Mouse (Mus musculus) midbrain, embryonic 14.5 days (tissue): ENCODE measurements around the gene Vmn1r221. TPM values are rescaled to one million over a fixed set of nuclear protein-coding genes. Genes with fewer than 3 reads are reported as not detected.

Experiments used
- ATAC-seq: fragments of 200-750 bp; cut with Nextera tagmentation; 2 replicates; pipeline ENCODE4 v1.8.0; 2017; ENCODE audit warnings: moderate number of reproducible peaks, moderate library complexity; ENCODE audit not compliant: low FRiP score, low TSS enrichment
- DNase-seq: peaks from one replicate; pipeline ENCODE4 v3.0.0-alpha.2; 2015
- H3K27ac ChIP-seq: fragments of 300-500 bp; sonication (generic); replicated peaks from 2 replicates; pipeline ENCODE4 v1.5.1; 2014; ENCODE audit warnings: mild to moderate bottlenecking, low read depth, low read length, moderate library complexity
- H3K27me3 ChIP-seq: fragments of 300-500 bp; sonication (generic); 2 replicates; pipeline ENCODE4 v1.6.1; 2014; ENCODE audit warnings: low read length, control low read depth, mixed read lengths; ENCODE audit not compliant: control insufficient read depth, insufficient read depth
- H3K36me3 ChIP-seq: fragments of 300-500 bp; sonication (generic); 2 replicates; pipeline ENCODE4 v1.6.1; 2014; ENCODE audit warnings: low read length, control low read depth; ENCODE audit not compliant: control insufficient read depth, insufficient read depth
- H3K4me1 ChIP-seq: fragments of 300-500 bp; sonication (generic); 2 replicates; pipeline ENCODE4 v1.6.1; 2014; ENCODE audit warnings: mild to moderate bottlenecking, antibody characterized with exemption, low read length, control low read depth; ENCODE audit not compliant: control insufficient read depth, insufficient read depth
- H3K4me2 ChIP-seq: fragments of 300-500 bp; sonication (generic); 2 replicates; pipeline ENCODE4 v1.6.1; 2014; ENCODE audit warnings: mild to moderate bottlenecking, low read length, moderate library complexity
- H3K4me3 ChIP-seq: fragments of 300-500 bp; sonication (generic); replicated peaks from 2 replicates; pipeline ENCODE4 v1.5.1; 2014; ENCODE audit warnings: low read depth, low read length
- H3K9ac ChIP-seq: fragments of 300-500 bp; sonication (generic); replicated peaks from 2 replicates; pipeline ENCODE4 v1.6.1; 2014; ENCODE audit warnings: mild to moderate bottlenecking, low read length, moderate library complexity
- H3K9me3 ChIP-seq: fragments of 300-500 bp; sonication (generic); 2 replicates; pipeline ENCODE4 v1.6.1; 2016; ENCODE audit warnings: low read length, control low read depth, mixed read lengths; ENCODE audit not compliant: control insufficient read depth
- WGBS: fragments of 180-500 bp; shearing (Covaris S2); extraction: QIAGEN DNeasy Blood & Tissue Kit; methylation state at CpG from one replicate; pipeline ENCODE4 v1.1.7; 2014; 5-methylcytosine and 5-hydroxymethylcytosine counted together
- polyA plus RNA-seq: library from polyadenylated mRNA; unstranded; fragments of >200 nt; fragmentation: Nextera tagmentation; extraction: Ambion mirVana; gene quantifications from 2 replicates; pipeline ENCODE4 v1.2.1, GENCODE M21; 2014

The Vmn1r221 gene
- polyA plus RNA-seq, 1 experiment from 2014 or later = not detected

GRCm38 (mm10) chr13:23269681-23270080, 55.8 kb downstream of the Vmn1r221 start:
- peak overlapping the region; percentile 35 for H3K4me3 ChIP-seq
- no peak for ATAC-seq
- peak overlapping the region; percentile 48 for H3K4me2 ChIP-seq
- H3K36me3 ChIP-seq = no peaks in the 10 kb centered on the region
- H3K4me1 ChIP-seq = 0 out of 2 replicates have a peak, but pooled peaks cover 3% of the 10 kb centered on the region
- H3K9ac ChIP-seq = peak overlapping the region; percentile 36
- no peaks in the 10 kb centered on the region for H3K9me3 ChIP-seq
- DNase-seq = peak; percentile 21
- H3K27ac ChIP-seq = no peak overlapping the region
- no peaks in the 10 kb centered on the region for H3K27me3 ChIP-seq
- 26% methylated on average over 11 of the region's 11 CpGs for WGBS

- peak overlapping the region; percentile 36 for H3K9ac ChIP-seq
- 3% methylated on average over 34 of the region's 34 CpGs for WGBS
- ATAC-seq = peak; percentile 90
Observed at GRCm38 (mm10) chr13:23270321-23271101, 56.6 kb downstream of the Vmn1r221 start.

More at GRCm38 (mm10) chr13:23270321-23271101, 56.6 kb downstream of the Vmn1r221 start:
- H3K27ac ChIP-seq = no peak overlapping the region
- no peaks in the 10 kb centered on the region for H3K27me3 ChIP-seq
- H3K9me3 ChIP-seq = no peaks in the 10 kb centered on the region
- no peaks in the 10 kb centered on the region for H3K36me3 ChIP-seq
- peak overlapping the region; percentile 35 for H3K4me3 ChIP-seq
- H3K4me1 ChIP-seq = 0 out of 2 replicates have a peak, but pooled peaks cover 3% of the 10 kb centered on the region
- DNase-seq = peak; percentile 80
- peak overlapping the region; percentile 48 for H3K4me2 ChIP-seq

Other genes starting within 250 kb of the Vmn1r221 start
- gene Vmn1r213, start 206.5 kb upstream of the Vmn1r221 start, polyA plus RNA-seq = not detected in 2 replicates
- gene Vmn1r214, start 183.7 kb upstream of the Vmn1r221 start, polyA plus RNA-seq = not detected in 2 replicates
- not detected in 2 replicates for gene Vmn1r215, start 146.1 kb upstream of the Vmn1r221 start, polyA plus RNA-seq
- not detected in 2 replicates for gene Vmn1r217, start 95.9 kb upstream of the Vmn1r221 start, polyA plus RNA-seq
- not detected in 2 replicates for gene Vmn1r218, start 81.0 kb upstream of the Vmn1r221 start, polyA plus RNA-seq
- gene Vmn1r219, start 54.8 kb upstream of the Vmn1r221 start, polyA plus RNA-seq = not detected in 2 replicates
- not detected in 2 replicates for gene Vmn1r220, start 26.2 kb upstream of the Vmn1r221 start, polyA plus RNA-seq
- not detected in 2 replicates for gene Vmn1r222, start 21.8 kb downstream of the Vmn1r221 start, polyA plus RNA-seq
- gene Vmn1r223, start 33.0 kb downstream of the Vmn1r221 start, polyA plus RNA-seq = not detected in 2 replicates
- gene Zfp322a, start 155.1 kb downstream of the Vmn1r221 start, polyA plus RNA-seq = 41.2 and 64.4 TPM in 2 replicates
- 9.3 and 9.9 TPM in 2 replicates for gene Abt1, start 209.7 kb downstream of the Vmn1r221 start, polyA plus RNA-seq